Mouse (Mus musculus) forebrain, postnatal 0 days (tissue): ENCODE results near the gene Lingo4. TPM values are rescaled to one million over a fixed set of nuclear protein-coding genes. Genes with fewer than 3 reads are reported as not detected.

Source experiments
- ATAC-seq: fragments of 200-750 bp; cut with Nextera tagmentation; 2 replicates; pipeline ENCODE4 v1.8.0; 2017; ENCODE audit warnings: mild to moderate bottlenecking, moderate library complexity
- DNase-seq: peaks from one replicate; pipeline ENCODE4 v3.0.0-alpha.2; 2015
- H3K27ac ChIP-seq: fragments of 300-500 bp; sonication (generic); 2 replicates; pipeline ENCODE4 v1.5.1; 2014; ENCODE audit warnings: low read depth, mild to moderate bottlenecking, antibody characterized with exemption, low read length, moderate library complexity, mixed read lengths
- H3K27me3 ChIP-seq: fragments of 300-500 bp; sonication (generic); 2 replicates; pipeline ENCODE4 v1.6.1; 2014; ENCODE audit warnings: mild to moderate bottlenecking, low read length, mixed read lengths; ENCODE audit not compliant: insufficient read depth
- H3K36me3 ChIP-seq: fragments of 300-500 bp; sonication (generic); 2 replicates; pipeline ENCODE4 v1.6.1; 2014; ENCODE audit warnings: mild to moderate bottlenecking, moderate library complexity; ENCODE audit not compliant: insufficient read depth
- H3K4me1 ChIP-seq: fragments of 300-500 bp; sonication (generic); 2 replicates; pipeline ENCODE4 v1.6.1; 2014; ENCODE audit warnings: antibody characterized with exemption; ENCODE audit not compliant: insufficient read depth
- H3K4me2 ChIP-seq: fragments of 300-500 bp; sonication (generic); 2 replicates; pipeline ENCODE4 v1.6.1; 2014; ENCODE audit warnings: low read depth, mild to moderate bottlenecking, moderate library complexity
- H3K4me3 ChIP-seq: fragments of 300-500 bp; sonication (generic); 2 replicates; pipeline ENCODE4 v1.5.1; 2014; ENCODE audit warnings: low read depth, low read length, mixed read lengths
- H3K9ac ChIP-seq: fragments of 300-500 bp; sonication (generic); 2 replicates; pipeline ENCODE4 v1.6.1; 2014; ENCODE audit warnings: mild to moderate bottlenecking
- H3K9me3 ChIP-seq: fragments of 300-500 bp; sonication (generic); 2 replicates; pipeline ENCODE4 v1.6.1; 2016; ENCODE audit warnings: low read length
- CTCF ChIP-seq: sonication (generic); IDR thresholded peaks from 2 replicates; pipeline ENCODE4 v1.5.1; 2016; ENCODE audit warnings: antibody characterized with exemption, control low read depth, low read depth
- WGBS: fragments of 180-500 bp; shearing (Covaris S2); extraction: QIAGEN DNeasy Blood & Tissue Kit; methylation state at CpG from one replicate; pipeline ENCODE4 v1.1.7; 2014; 5-methylcytosine and 5-hydroxymethylcytosine counted together
- polyA plus RNA-seq: library from polyadenylated mRNA; unstranded; fragments of >200 nt; fragmentation: Nextera tagmentation; extraction: Ambion mirVana; gene quantifications from 2 replicates; pipeline ENCODE4 v1.2.1, GENCODE M21; 2015
- total RNA-seq: library from RNA; depleted of rRNA; stranded (reverse); fragments of >200 nt; gene quantifications from 2 replicates; pipeline ENCODE4 v1.2.3, GENCODE M21; 2014; rRNA removed

Gene Lingo4
- total RNA-seq (1.0 TPM in 2 replicates), polyA plus RNA-seq (0.43 and 1.2 TPM in 2 replicates)

DNA sequence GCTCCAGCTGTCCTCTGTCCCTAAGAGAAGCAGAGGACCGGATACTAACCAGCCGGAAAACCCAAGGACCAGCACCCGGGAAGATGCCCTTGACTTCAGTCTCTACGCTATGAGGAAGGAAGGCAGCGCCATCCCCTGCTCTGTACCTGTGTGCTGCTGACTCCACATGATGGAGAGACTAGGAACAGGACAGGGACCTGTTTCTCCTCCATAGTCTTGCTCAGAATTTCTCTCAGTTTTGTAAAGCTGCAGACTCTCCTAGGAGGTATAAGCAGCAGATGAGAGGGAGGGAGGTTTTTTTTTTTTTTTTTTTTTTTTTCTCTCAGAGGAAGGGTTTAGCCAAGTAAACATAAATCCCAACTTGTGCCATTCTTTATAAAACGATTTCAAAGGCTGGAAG, at the start of gene Lingo4:
TSS of gene Lingo4 (plus strand) at position 301 of the 400 bp plus-strand sequence.
- no peak for TF ChIP-seq CTCF
- DNase-seq (no peak), ATAC-seq (no peak)
- H3K36me3 ChIP-seq: no peaks in the 10 kb centered on the region
- 74% methylated on average over 6 of the region's 6 CpGs for WGBS
- peak within 1 kb of the TSS; percentile 57; the same call in 1 of the 2 replicates for H3K27ac ChIP-seq
- 0 out of 2 replicates have a peak, but pooled peaks cover 5% of the 10 kb centered on the region for H3K4me1 ChIP-seq
- no peaks in the 10 kb centered on the region for H3K9me3 ChIP-seq
- H3K4me2 ChIP-seq: peak within 1 kb of the TSS; percentile 79
- H3K27me3 ChIP-seq: no peaks in the 10 kb centered on the region
- H3K9ac ChIP-seq: peak within 1 kb of the TSS; percentile 53
- H3K4me3 ChIP-seq: peak within 1 kb of the TSS; percentile 38

DNA sequence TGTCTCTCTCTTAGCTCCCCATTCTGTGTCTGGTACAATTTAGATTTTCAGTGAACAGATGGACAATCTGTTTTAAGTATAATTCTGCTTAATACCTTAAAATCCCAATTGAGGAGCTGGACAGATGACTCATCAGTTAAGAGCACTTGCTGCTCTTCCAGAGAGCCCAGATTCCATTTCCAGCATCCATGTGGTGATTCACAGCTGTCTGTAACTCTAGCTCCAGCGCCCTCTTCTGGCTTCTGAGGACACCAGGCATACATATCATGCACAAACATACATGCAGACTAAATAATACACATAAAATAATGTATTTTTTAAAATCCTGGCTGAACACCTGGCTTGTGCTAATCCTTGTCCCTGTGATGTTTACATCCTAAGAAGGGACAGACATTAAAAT, 37.5 kb upstream of the Lingo4 start:
- ATAC-seq: no peak
- no peak overlapping the region for H3K4me2 ChIP-seq
- no peaks in the 10 kb centered on the region for H3K36me3 ChIP-seq
- 0% methylated on average over 1 of the region's 1 CpGs for WGBS
- peak; percentile 54 for TF ChIP-seq CTCF
- H3K4me3 ChIP-seq: no peak overlapping the region
- no peaks in the 10 kb centered on the region for H3K9me3 ChIP-seq
- no peak overlapping the region for H3K27ac ChIP-seq
- H3K9ac ChIP-seq: no peak overlapping the region
- H3K4me1 ChIP-seq: no peaks in the 10 kb centered on the region
- no peaks in the 10 kb centered on the region for H3K27me3 ChIP-seq
- DNase-seq: peak; percentile 54

- no peak for TF ChIP-seq CTCF
- Histone ChIP-seq H3K9me3 (no peaks in the 10 kb centered on the region), H3K27me3 (no peaks in the 10 kb centered on the region), H3K9ac (peak within 1 kb of the TSS; percentile 78), H3K4me3 (peak within 1 kb of the TSS; percentile 48), H3K36me3 (no peaks in the 10 kb centered on the region), H3K27ac (no peak within 1 kb of the TSS), H3K4me2 (peak within 1 kb of the TSS; percentile 72), H3K4me1 (no peaks in the 10 kb centered on the region)
- DNase-seq (no peak), ATAC-seq (no peak)
- 29% methylated on average over 7 of the region's 7 CpGs for WGBS
These were observed 36.2 kb upstream of the Lingo4 start, which contains the start of gene C2cd4d for GRCm38 (mm10) chr3:94362138-94362537. Gene C2cd4d (plus strand): TSS chr3:94362438.

DNA sequence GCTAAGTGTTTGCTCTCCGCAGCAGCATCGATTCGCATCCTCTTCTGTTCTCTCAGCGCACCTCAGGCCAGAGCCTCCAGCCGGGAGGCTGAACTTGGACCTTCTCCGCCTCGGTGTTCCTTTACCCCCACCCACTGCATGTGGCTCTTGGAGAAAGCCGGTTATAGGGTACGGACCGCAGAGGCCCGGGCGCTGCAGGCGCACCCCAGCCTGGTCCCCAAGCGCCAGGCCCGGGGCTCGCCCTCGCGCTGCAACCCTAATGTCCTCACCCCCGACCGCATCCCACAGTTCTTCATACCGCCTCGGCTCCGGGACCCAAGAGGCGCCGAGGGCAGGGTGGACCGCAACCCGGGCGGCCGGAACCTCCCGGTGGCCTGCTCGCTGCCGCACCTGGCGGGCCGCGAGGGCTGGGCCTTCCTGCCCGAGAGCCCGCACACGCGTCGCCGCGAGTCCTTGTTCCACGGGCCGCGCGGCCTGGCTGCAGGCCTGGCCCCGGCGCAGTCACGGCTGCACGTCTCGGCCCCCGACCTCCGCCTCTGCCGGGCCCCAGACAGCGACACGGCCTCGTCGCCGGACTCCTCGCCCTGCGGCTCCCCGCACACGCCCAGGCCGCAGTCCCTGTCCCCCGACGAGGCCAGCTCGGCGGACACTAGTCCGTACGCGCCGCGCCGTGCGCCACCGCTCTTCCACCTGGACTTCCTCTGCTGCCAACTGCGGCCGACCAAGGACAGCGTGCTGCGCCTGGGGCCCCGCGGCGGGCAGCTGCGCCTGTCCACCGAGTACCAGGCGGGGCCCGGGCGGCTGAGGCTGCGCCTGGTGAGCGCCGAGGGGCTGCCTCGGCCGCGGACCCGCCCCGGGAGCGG, 34.8 kb upstream of the Lingo4 start:
- Histone ChIP-seq H3K4me2 (peak overlapping the region; percentile 72), H3K4me3 (peak overlapping the region; percentile 48), H3K9me3 (no peaks in the 10 kb centered on the region), H3K4me1 (no peaks in the 10 kb centered on the region), H3K27me3 (no peaks in the 10 kb centered on the region), H3K36me3 (no peaks in the 10 kb centered on the region), H3K27ac (peak overlapping the region; percentile 35; the same call in 1 of the 2 replicates), H3K9ac (peak overlapping the region; percentile 78)
- ATAC-seq (peak; percentile 68), DNase-seq (peak; percentile 63)
- 7% methylated on average over 97 of the region's 97 CpGs for WGBS
- no peak for TF ChIP-seq CTCF

DNA sequence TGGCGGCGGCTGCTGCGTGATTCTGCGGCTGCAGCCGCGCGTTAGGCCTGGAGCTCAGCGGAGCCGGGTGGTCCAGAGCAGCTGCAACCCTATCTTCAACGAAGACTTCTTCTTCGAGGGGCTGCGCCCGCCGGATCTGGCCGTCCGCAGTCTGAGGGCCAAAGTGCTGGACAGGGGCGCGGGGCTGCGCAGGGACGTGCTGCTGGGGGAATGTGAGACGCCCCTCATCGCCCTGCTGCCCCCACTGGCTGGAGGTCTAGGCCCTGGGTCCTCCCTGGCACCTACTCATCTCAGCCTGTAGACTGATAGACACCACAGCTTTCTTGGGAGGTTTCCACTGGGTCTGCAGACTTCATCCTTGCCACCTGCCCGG, 34.2 kb upstream of the Lingo4 start:
- Histone ChIP-seq H3K9ac (peak overlapping the region; percentile 78), H3K4me2 (peak overlapping the region; percentile 72), H3K27ac (peak overlapping the region; percentile 35), H3K9me3 (no peaks in the 10 kb centered on the region), H3K27me3 (no peaks in the 10 kb centered on the region), H3K36me3 (no peaks in the 10 kb centered on the region), H3K4me3 (peak overlapping the region; percentile 48), H3K4me1 (no peaks in the 10 kb centered on the region)
- ATAC-seq (peak; percentile 55), DNase-seq (no peak)
- TF ChIP-seq CTCF: no peak
- WGBS: 4% methylated on average over 22 of the region's 23 CpGs

- peak; percentile 97 for TF ChIP-seq CTCF
- Histone ChIP-seq H3K36me3 (no peaks in the 10 kb centered on the region), H3K27me3 (no peaks in the 10 kb centered on the region), H3K4me3 (no peak overlapping the region), H3K9ac (no peak overlapping the region), H3K9me3 (no peaks in the 10 kb centered on the region), H3K4me1 (no peaks in the 10 kb centered on the region), H3K27ac (no peak overlapping the region), H3K4me2 (no peak overlapping the region)
- 20% methylated on average over 3 of the region's 3 CpGs for WGBS
- ATAC-seq: peak; percentile 55
- peak; percentile 91 for DNase-seq
These were observed 31.6 kb upstream of the Lingo4 start for GRCm38 (mm10) chr3:94366761-94367160.

GRCm38 (mm10) chr3:94367511-94367910, 30.8 kb upstream of the Lingo4 start:
- Histone ChIP-seq H3K9ac (no peak overlapping the region), H3K27ac (no peak overlapping the region), H3K4me3 (no peak overlapping the region), H3K36me3 (no peaks in the 10 kb centered on the region), H3K4me1 (0 out of 2 replicates have a peak, but pooled peaks cover under 1% of the 10 kb centered on the region), H3K4me2 (no peak overlapping the region), H3K9me3 (no peaks in the 10 kb centered on the region), H3K27me3 (no peaks in the 10 kb centered on the region)
- TF ChIP-seq CTCF: no peak
- no peak for ATAC-seq
- no peak for DNase-seq
- WGBS: 83% methylated on average over 6 of the region's 6 CpGs
